ENCODE assay signal across 8 mouse cellular contexts in the genomic region with DNA sequence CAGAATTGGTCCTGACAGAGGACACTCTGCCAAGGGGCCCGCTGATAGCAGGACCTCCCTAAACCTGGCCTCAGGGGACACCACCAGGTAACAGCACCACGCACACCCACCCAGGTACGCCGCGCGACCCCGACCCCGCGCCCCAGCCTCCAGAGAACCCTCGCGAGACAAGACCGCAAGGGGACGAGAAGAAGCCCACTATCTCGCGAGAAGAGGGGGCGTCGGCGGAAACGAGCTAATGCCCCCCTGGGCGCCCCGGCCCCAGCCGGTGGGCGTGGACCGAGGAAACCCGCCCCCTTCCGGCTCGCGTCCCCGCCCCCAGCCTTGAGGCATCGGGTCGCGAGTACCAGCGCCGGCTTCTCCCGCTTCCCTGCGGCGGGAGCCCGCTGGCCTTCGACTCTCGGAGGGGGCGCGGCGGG. TPM values are rescaled to one million over a fixed set of nuclear protein-coding genes. Genes with fewer than 3 reads are reported as not detected.
DNase-seq lines count a peak whose midpoint lies in the region; ATAC-seq and TF ChIP-seq lines count a peak whose summit lies in the region.

A gene (plus strand): TSS at position 339 of the 419 bp plus-strand sequence.

- peak within 1 kb of the TSS; percentile 89 for H3K9ac ChIP-seq in forebrain, embryonic 13.5 days
- H3K9ac ChIP-seq in liver, embryonic 16.5 days (ENCODE audit: low read depth, low read length): peak within 1 kb of the TSS; percentile 67
- H3K9ac ChIP-seq in neural tube, embryonic 14.5 days (replicated peaks; ENCODE audit: low read depth, low read length): peak within 1 kb of the TSS; percentile 80

- peak; percentile 93 to 96 for DNase-seq in CD8-positive naive resting alpha-beta T cell, adult 2 months (ENCODE audit: low read depth in 2 of 2, low spot score in 2 of 2)
- DNase-seq in c-Kit-positive CD71-negative TER-119-negative erythroid progenitor cells, embryonic 14.5 days (ENCODE audit: low read depth): peak; percentile 88
- peak; percentile 92 to 93 for DNase-seq in heart, postnatal 10 days
- peak; percentile 96 to 98 for DNase-seq in kidney, postnatal 4 days

- peak; percentile 95 for ATAC-seq in forebrain, embryonic 13.5 days
- ATAC-seq in liver, embryonic 16.5 days (ENCODE audit: low read depth): peak; percentile 92
- ATAC-seq in neural tube, embryonic 14.5 days (ENCODE audit: low read depth): peak; percentile 95

- H3K36me3 ChIP-seq in forebrain, embryonic 13.5 days (ENCODE audit: poor library complexity, severe bottlenecking): 0 out of 2 replicates have a peak, but pooled peaks cover 6% of the 10 kb centered on the region
- H3K36me3 ChIP-seq in liver, embryonic 16.5 days (ENCODE audit: control insufficient read depth, insufficient read depth): no peaks in the 10 kb centered on the region
- no peaks in the 10 kb centered on the region for H3K36me3 ChIP-seq in neural tube, embryonic 14.5 days (ENCODE audit: control insufficient read depth, insufficient read depth, low read length)
- H3K36me3 ChIP-seq in testis, adult 2 months (ENCODE audit: control insufficient read depth, insufficient read depth, low read length): no peaks in the 10 kb centered on the region

- no peak for TF ChIP-seq CTCF in testis, adult 2 months (IDR thresholded peaks at IDR 0.05; ENCODE audit: control insufficient read depth, insufficient read depth, insufficient replicate concordance, low read depth, low read length)

- no peaks in the 10 kb centered on the region for H3K27me3 ChIP-seq in forebrain, embryonic 13.5 days
- peaks cover 15% of the 10 kb centered on the region for H3K27me3 ChIP-seq in liver, embryonic 16.5 days (ENCODE audit: control insufficient read depth, insufficient read depth, low read depth, low read length)
- H3K27me3 ChIP-seq in neural tube, embryonic 14.5 days (ENCODE audit: control insufficient read depth, insufficient read depth, low read length): peaks cover 3% of the 10 kb centered on the region; the same call in 1 of the 2 replicates
- H3K27me3 ChIP-seq in testis, adult 2 months (ENCODE audit: control insufficient read depth, insufficient read depth, low read length): no peaks in the 10 kb centered on the region

- WGBS in forebrain, embryonic 13.5 days: 0% methylated on average over 37 of the region's 43 CpGs
- under 1% methylated on average over 37 of the region's 43 CpGs for WGBS in liver, embryonic 16.5 days (ENCODE audit: insufficient replicate concordance)
- WGBS in neural tube, embryonic 14.5 days: under 1% methylated on average over 29 of the region's 43 CpGs

- H3K9me3 ChIP-seq in forebrain, embryonic 13.5 days (replicated peaks): no peaks in the 10 kb centered on the region
- H3K9me3 ChIP-seq in liver, embryonic 16.5 days (replicated peaks; ENCODE audit: control insufficient read depth, low read length): no peaks in the 10 kb centered on the region
- no peaks in the 10 kb centered on the region for H3K9me3 ChIP-seq in neural tube, embryonic 14.5 days (ENCODE audit: control insufficient read depth, low read length)

- peaks cover 31% of the 10 kb centered on the region for H3K4me1 ChIP-seq in forebrain, embryonic 13.5 days
- H3K4me1 ChIP-seq in liver, embryonic 16.5 days (ENCODE audit: control insufficient read depth, low read depth, low read length): peaks cover 7% of the 10 kb centered on the region
- H3K4me1 ChIP-seq in neural tube, embryonic 14.5 days (ENCODE audit: control insufficient read depth, insufficient read depth, low read length): peaks cover 13% of the 10 kb centered on the region; the same call in 1 of the 2 replicates
- peaks cover 3% of the 10 kb centered on the region; the same call in 1 of the 2 replicates for H3K4me1 ChIP-seq in testis, adult 2 months (ENCODE audit: control insufficient read depth, insufficient read depth, low read length)

- peak within 1 kb of the TSS; percentile 94 for H3K4me2 ChIP-seq in forebrain, embryonic 13.5 days
- H3K4me2 ChIP-seq in liver, embryonic 16.5 days (ENCODE audit: low read depth, low read length): peak within 1 kb of the TSS; percentile 92
- peak within 1 kb of the TSS; percentile 76 for H3K4me2 ChIP-seq in neural tube, embryonic 14.5 days (ENCODE audit: low read depth, low read length)

- intact Hi-C loops in heart, postnatal 10 days (cut with DNase I): loop anchor here (5.0 kb wide), 1 partner anchor 91 kb away; a partner anchor contains a TSS

- H3K27ac ChIP-seq in forebrain, embryonic 13.5 days: peak within 1 kb of the TSS; percentile 78
- 0 out of 2 replicates have a peak within 1 kb of the TSS, but pooled peaks have one; percentile 19 for H3K27ac ChIP-seq in liver, embryonic 16.5 days (ENCODE audit: low read length)
- H3K27ac ChIP-seq in neural tube, embryonic 14.5 days (ENCODE audit: low read depth, low read length): peak within 1 kb of the TSS; percentile 93
- H3K27ac ChIP-seq in testis, adult 2 months (ENCODE audit: control insufficient read depth, insufficient read depth, low read depth, low read length): peak within 1 kb of the TSS; percentile 81

- TF ChIP-seq POLR2A in testis, adult 2 months (IDR thresholded peaks at IDR 0.05; ENCODE audit: control insufficient read depth, low read depth, low read length): peak; percentile 55

- H3K4me3 ChIP-seq in forebrain, embryonic 13.5 days: peak within 1 kb of the TSS; percentile 88
- H3K4me3 ChIP-seq in liver, embryonic 16.5 days (ENCODE audit: low read depth, low read length): peak within 1 kb of the TSS; percentile 73
- H3K4me3 ChIP-seq in neural tube, embryonic 14.5 days (ENCODE audit: low read depth, low read length): peak within 1 kb of the TSS; percentile 85
- peak within 1 kb of the TSS; percentile 94 for H3K4me3 ChIP-seq in testis, adult 2 months (ENCODE audit: control insufficient read depth, low read depth, low read length)

RNA-seq across cellular contexts. Expression of the gene that starts here (rescaled TPM):
- 25.9 and 27.6 TPM in 2 replicates for polyA plus RNA-seq in forebrain, embryonic 13.5 days (2015; fragmentation: Nextera tagmentation; extraction: Ambion mirVana)
- 10 to 100 TPM; 23.4 to 24.1 TPM for total RNA-seq in heart, postnatal 10 days (2021)
- 2.8 and 3.5 TPM in 2 replicates for polyA plus RNA-seq in liver, embryonic 16.5 days (2015; fragmentation: Nextera tagmentation; extraction: Ambion mirVana)
- polyA plus RNA-seq in neural tube, embryonic 14.5 days (2014; fragmentation: Nextera tagmentation; extraction: Ambion mirVana): 45.8 and 46.5 TPM in 2 replicates
- polyA plus RNA-seq in testis, adult 2 months (2012; rRNA removed): 17.8 and 19.6 TPM in 2 replicates

Comparison
In these comparisons a context has a peak if more than half of its experiments do, and no peak if none do; other contexts are left out.
1. Peak in every context shown above with its lines: DNase-seq, ATAC-seq, H3K4me3 ChIP-seq and H3K27ac ChIP-seq.
2. H3K27ac ChIP-seq: peak in every context shown above with its lines; median percentile 93 in neural tube, embryonic 14.5 days; 81 in testis, adult 2 months; 78 in forebrain, embryonic 13.5 days; 19 in liver, embryonic 16.5 days.